In genomic region chr11:21517726-21518125, GRCm38 (mm10) we compare ENCODE assay signal across 23 mouse cellular contexts.
"Had no signal": no experiment of that assay in that cellular context is flagged by ENCODE, and none has a peak within 500 bp of the region (broad histone marks: within the 10 kb centered on the region; RNA-seq: fewer than 3 reads in every experiment).

No protein-coding gene starts in this region.

- ATAC-seq: hindbrain, postnatal 0 days; inflammation-experienced regulatory T-cells, adult 6 months; intestine, embryonic 16.5 days; liver, postnatal 0 days; lung, postnatal 0 days; midbrain, embryonic 15.5 days had no signal

- H3K9me3 ChIP-seq: limb, embryonic 10.5 days; limb, embryonic 13.5 days; midbrain, embryonic 12.5 days; midbrain, embryonic 15.5 days; neural tube, embryonic 12.5 days; neural tube, embryonic 15.5 days; stomach, embryonic 15.5 days had no signal

- H3K9ac ChIP-seq: limb, embryonic 13.5 days; liver, embryonic 14.5 days; liver, postnatal 0 days; lung, embryonic 14.5 days; midbrain, embryonic 12.5 days; midbrain, embryonic 15.5 days; neural tube, embryonic 12.5 days; neural tube, embryonic 15.5 days; stomach, embryonic 15.5 days had no signal

- H3K4me2 ChIP-seq: limb, embryonic 13.5 days; lung, embryonic 14.5 days; midbrain, embryonic 12.5 days; midbrain, embryonic 15.5 days; neural tube, embryonic 12.5 days; neural tube, embryonic 15.5 days; stomach, embryonic 15.5 days had no signal

- H3K27me3 ChIP-seq: limb, embryonic 13.5 days; midbrain, embryonic 12.5 days; midbrain, embryonic 15.5 days; neural tube, embryonic 12.5 days; neural tube, embryonic 15.5 days; stomach, embryonic 15.5 days had no signal

- H3K27ac ChIP-seq: hindbrain, postnatal 0 days; layer of hippocampus, adult 2 months; limb, embryonic 10.5 days; limb, embryonic 13.5 days; liver, embryonic 14.5 days; macrophage; midbrain, embryonic 12.5 days; midbrain, embryonic 15.5 days; neural tube, embryonic 12.5 days; neural tube, embryonic 15.5 days; stomach, embryonic 15.5 days had no signal

- H3K4me1 ChIP-seq: limb, embryonic 10.5 days; limb, embryonic 13.5 days; midbrain, embryonic 12.5 days; midbrain, embryonic 15.5 days; neural tube, embryonic 12.5 days; neural tube, embryonic 15.5 days; stomach, embryonic 15.5 days had no signal

- H3K36me3 ChIP-seq: limb, embryonic 10.5 days; limb, embryonic 13.5 days; midbrain, embryonic 12.5 days; midbrain, embryonic 15.5 days; neural tube, embryonic 12.5 days; neural tube, embryonic 15.5 days; stomach, embryonic 15.5 days had no signal

- DNase-seq: layer of hippocampus, adult 9-11 months; liver; liver, postnatal 0 days; lung, embryonic 14.5 days; right cerebral cortex, adult 18-20 months; right cerebral cortex, postnatal 14 days; right cerebral cortex, postnatal 4 days; thymus, adult 18-20 months; thymus, postnatal 4 days had no signal

- H3K4me3 ChIP-seq: layer of hippocampus, adult 2 months; limb, embryonic 10.5 days; limb, embryonic 13.5 days; midbrain, embryonic 12.5 days; midbrain, embryonic 15.5 days; neural tube, embryonic 12.5 days; neural tube, embryonic 15.5 days; stomach, embryonic 15.5 days had no signal
